Mouse (Mus musculus): ENCODE measurements at regions not wholly inside any gene's neighbourhood (a gene's known extent, or its start where the extent isn't known, plus 50 kb on each side); places are given as distances from the start of the nearest gene placed in this dataset.
"Not testable (repeated sequence)": the region's sequence is repeated elsewhere in the genome, so short reads cannot be mapped to it uniquely, and the experiment has no call there.

DNA sequence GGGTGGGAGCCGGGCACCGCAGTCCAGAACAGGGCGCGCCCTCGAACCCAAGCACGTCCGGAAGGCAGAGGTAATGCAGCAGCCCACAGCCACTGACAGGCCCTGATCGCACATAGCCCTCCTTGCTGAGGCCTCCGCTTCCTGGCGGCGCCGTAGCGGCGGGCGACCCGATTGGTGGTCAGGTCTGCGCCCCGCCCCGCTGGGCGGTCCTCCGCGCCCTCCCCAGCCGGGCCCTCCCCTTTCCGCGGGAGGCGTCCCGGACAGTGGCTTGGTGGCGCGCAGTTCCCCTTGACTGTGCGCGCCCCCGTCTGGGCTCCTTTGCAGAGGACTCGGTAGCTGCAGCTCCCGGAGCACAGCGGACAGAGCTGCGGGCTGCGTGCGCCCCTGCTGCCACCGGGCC, 375.5 kb upstream of the Asap2 start:
- 1% methylated on average over 20 of the region's 39 CpGs for WGBS
- H3K27ac ChIP-seq (ENCODE audit: low read depth, low read length); H3K27me3 ChIP-seq (ENCODE audit: control insufficient read depth, insufficient read depth, low read length); ATAC-seq (ENCODE audit: low FRiP score); H3K9ac ChIP-seq (ENCODE audit: low read length); H3K4me2 ChIP-seq; H3K36me3 ChIP-seq (ENCODE audit: control insufficient read depth, insufficient read depth, low read length); H3K9me3 ChIP-seq (ENCODE audit: control insufficient read depth, low read length); H3K4me1 ChIP-seq (ENCODE audit: control insufficient read depth, insufficient read depth, low read length): not testable (repeated sequence)
- H3K4me3 ChIP-seq (ENCODE audit: low read depth, low read length): peak overlapping the region; percentile 27; the same call in 1 of the 2 replicates
- DNase-seq (ENCODE audit: low spot score, missing footprints): peak; percentile 86

Measured in midbrain, embryonic 11.5 days (tissue).